Mouse (Mus musculus): ENCODE results near the gene Accsl.

GRCm38 (mm10) chr2:93871411-93871925 lies 2.5 kb upstream of the Accsl start:
- no peak for TF ChIP-seq POLR2A (IDR thresholded peaks at IDR 0.05; ENCODE audit: borderline replicate concordance, control insufficient read depth, low read depth, low read length)
- TF ChIP-seq CTCF (IDR thresholded peaks at IDR 0.05; ENCODE audit: control insufficient read depth, insufficient read depth, low read length) = no peak

Measured in bone marrow, adult 2 months (tissue).